Mouse (Mus musculus) hindbrain, embryonic 12.5 days (tissue): Measurements from ENCODE around the gene Sox5. TPM values are rescaled to one million over a fixed set of nuclear protein-coding genes. Genes with fewer than 3 reads are reported as not detected.

Experiments used
- ATAC-seq: fragments of 200-750 bp; cut with Nextera tagmentation; 2 replicates; pipeline ENCODE4 v1.8.0; 2017; ENCODE audit warnings: moderate TSS enrichment; ENCODE audit not compliant: low FRiP score
- H3K27ac ChIP-seq: fragments of 300-500 bp; sonication (generic); 2 replicates; pipeline ENCODE4 v1.5.1; 2016; ENCODE audit warnings: mild to moderate bottlenecking
- H3K27me3 ChIP-seq: fragments of 300-500 bp; sonication (generic); 2 replicates; pipeline ENCODE4 v1.6.1; 2016; ENCODE audit warnings: mild to moderate bottlenecking
- H3K36me3 ChIP-seq: fragments of 300-500 bp; sonication (generic); 2 replicates; pipeline ENCODE4 v1.6.1; 2016; ENCODE audit warnings: mild to moderate bottlenecking
- H3K4me1 ChIP-seq: fragments of 300-500 bp; sonication (generic); 2 replicates; pipeline ENCODE4 v1.6.1; 2016
- H3K4me2 ChIP-seq: fragments of 300-500 bp; sonication (generic); replicated peaks from 2 replicates; pipeline ENCODE4 v1.6.1; 2016; ENCODE audit warnings: mild to moderate bottlenecking
- H3K4me3 ChIP-seq: fragments of 300-500 bp; sonication (generic); 2 replicates; pipeline ENCODE4 v1.5.1; 2016; ENCODE audit warnings: mild to moderate bottlenecking
- H3K9ac ChIP-seq: fragments of 300-500 bp; sonication (generic); 2 replicates; pipeline ENCODE4 v1.6.1; 2016; ENCODE audit warnings: mild to moderate bottlenecking, moderate library complexity
- H3K9me3 ChIP-seq: fragments of 300-500 bp; sonication (generic); replicated peaks from 2 replicates; pipeline ENCODE4 v1.6.1; 2016; ENCODE audit warnings: mild to moderate bottlenecking
- WGBS: fragments of 180-500 bp; shearing (Covaris S2); methylation state at CpG from one replicate; pipeline ENCODE4 v1.1.7; 2016; 5-methylcytosine and 5-hydroxymethylcytosine counted together
- polyA plus RNA-seq: library from polyadenylated mRNA; unstranded; fragments of >200 nt; fragmentation: Nextera tagmentation; extraction: Ambion mirVana; gene quantifications from 2 replicates; pipeline ENCODE4 v1.2.1, GENCODE M21; 2016

Sox5 gene
- polyA plus RNA-seq, 1 experiment from 2014 or later = 49.1 TPM

DNA sequence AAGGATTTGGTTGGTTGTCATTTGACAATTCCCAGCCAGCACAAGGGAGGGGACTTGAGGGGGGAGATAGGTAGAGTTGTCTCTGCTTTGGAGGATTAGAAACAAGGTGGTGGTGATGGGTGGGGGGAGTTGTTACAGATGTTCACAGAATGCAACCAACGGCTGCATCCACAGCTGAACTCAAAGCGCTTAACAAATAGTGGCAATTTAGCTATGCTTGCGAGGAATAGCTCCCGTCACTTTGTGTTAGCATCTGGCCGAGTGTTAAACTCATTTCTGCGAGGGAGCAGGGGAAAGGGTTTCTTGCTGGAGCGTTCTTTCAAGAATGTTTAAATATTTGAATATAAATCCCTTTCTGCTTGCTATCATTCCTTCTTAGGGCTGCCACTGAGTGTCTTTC lies 921.7 kb downstream of the Sox5 start:
- WGBS = 90% methylated on average over 7 of the region's 7 CpGs
- Histone ChIP-seq H3K9me3 (no peaks in the 10 kb centered on the region), H3K27me3 (no peaks in the 10 kb centered on the region), H3K27ac (no peak overlapping the region), H3K4me1 (peaks cover 9% of the 10 kb centered on the region; the same call in 1 of the 2 replicates), H3K9ac (no peak overlapping the region), H3K4me2 (no peak overlapping the region), H3K36me3 (no peaks in the 10 kb centered on the region), H3K4me3 (no peak overlapping the region)
- no peak for ATAC-seq

DNA sequence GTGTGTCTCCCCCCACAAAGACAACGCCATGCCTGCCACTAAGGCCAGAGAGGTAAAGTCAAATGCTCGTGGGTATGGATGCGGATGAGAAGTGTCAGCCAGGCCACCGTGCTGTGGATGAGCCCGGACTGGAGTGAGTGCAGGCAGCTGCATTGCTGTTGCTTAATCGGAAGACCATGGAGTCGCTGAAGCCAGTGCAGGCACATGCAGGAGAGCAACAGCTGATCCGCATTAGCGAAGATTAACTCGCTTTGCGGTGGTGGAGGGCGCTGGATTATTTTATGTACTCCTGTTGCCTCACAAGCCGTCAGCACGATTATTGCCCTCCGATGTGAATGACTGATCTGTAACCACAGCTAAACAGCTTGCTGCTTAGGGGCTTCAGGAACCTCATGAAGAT lies 922.2 kb downstream of the Sox5 start:
- 84% methylated on average over 15 of the region's 15 CpGs for WGBS
- no peak overlapping the region for H3K4me2 ChIP-seq
- H3K27me3 ChIP-seq = no peaks in the 10 kb centered on the region
- H3K27ac ChIP-seq = no peak overlapping the region
- no peak for ATAC-seq
- H3K36me3 ChIP-seq = no peaks in the 10 kb centered on the region
- no peak overlapping the region for H3K9ac ChIP-seq
- H3K4me3 ChIP-seq = no peak overlapping the region
- peaks cover 9% of the 10 kb centered on the region; the same call in 1 of the 2 replicates for H3K4me1 ChIP-seq
- no peaks in the 10 kb centered on the region for H3K9me3 ChIP-seq

DNA sequence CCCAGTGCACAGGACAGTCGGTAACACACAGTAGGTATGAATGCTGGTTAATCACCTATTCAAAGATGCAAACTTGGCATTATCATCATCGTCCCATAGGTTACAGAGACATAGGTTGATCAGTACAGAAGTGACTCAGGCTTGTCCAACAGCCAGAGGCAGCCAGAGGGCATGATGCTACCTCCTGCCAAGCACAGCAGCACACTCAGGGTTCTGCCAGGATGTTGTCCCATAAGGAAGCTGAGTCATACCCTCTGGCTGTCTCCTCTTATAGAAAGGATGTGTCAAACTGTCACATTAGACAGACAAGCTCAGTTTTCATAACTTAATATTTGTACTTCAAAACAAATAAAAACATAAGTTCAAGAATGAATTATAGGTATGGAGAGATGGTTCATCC lies 923.2 kb downstream of the Sox5 start:
- Histone ChIP-seq H3K9me3 (no peaks in the 10 kb centered on the region), H3K4me1 (peaks cover 9% of the 10 kb centered on the region; the same call in 1 of the 2 replicates), H3K27me3 (no peaks in the 10 kb centered on the region), H3K4me3 (no peak overlapping the region), H3K9ac (no peak overlapping the region), H3K27ac (no peak overlapping the region), H3K4me2 (no peak overlapping the region), H3K36me3 (no peaks in the 10 kb centered on the region)
- 87% methylated on average over 2 of the region's 2 CpGs for WGBS
- ATAC-seq = no peak

DNA sequence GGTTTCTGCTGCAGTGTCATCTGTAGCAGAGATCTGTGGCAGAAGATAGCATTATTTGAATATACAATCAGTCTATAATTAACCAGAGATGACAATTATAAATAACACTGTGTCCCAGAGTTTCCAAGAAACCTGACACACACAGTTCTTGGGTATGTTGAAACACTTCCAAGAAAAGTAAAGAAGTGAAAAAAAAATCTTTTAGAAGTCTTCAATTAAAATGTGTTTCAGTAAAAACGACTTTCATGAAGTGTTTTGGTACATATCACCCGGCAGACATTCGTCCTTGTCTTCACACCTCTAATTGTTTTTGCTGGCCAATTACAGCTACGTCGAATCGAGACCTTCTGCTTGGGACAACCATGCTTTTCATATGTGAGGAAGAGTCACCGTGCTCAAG lies 924.4 kb downstream of the Sox5 start:
- no peaks in the 10 kb centered on the region for H3K9me3 ChIP-seq
- H3K27ac ChIP-seq = no peak overlapping the region
- H3K4me3 ChIP-seq = no peak overlapping the region
- H3K27me3 ChIP-seq = no peaks in the 10 kb centered on the region
- ATAC-seq = no peak
- H3K36me3 ChIP-seq = no peaks in the 10 kb centered on the region
- H3K4me1 ChIP-seq = peaks cover 9% of the 10 kb centered on the region; the same call in 1 of the 2 replicates
- 88% methylated on average over 7 of the region's 7 CpGs for WGBS
- H3K9ac ChIP-seq = no peak overlapping the region
- H3K4me2 ChIP-seq = no peak overlapping the region

DNA sequence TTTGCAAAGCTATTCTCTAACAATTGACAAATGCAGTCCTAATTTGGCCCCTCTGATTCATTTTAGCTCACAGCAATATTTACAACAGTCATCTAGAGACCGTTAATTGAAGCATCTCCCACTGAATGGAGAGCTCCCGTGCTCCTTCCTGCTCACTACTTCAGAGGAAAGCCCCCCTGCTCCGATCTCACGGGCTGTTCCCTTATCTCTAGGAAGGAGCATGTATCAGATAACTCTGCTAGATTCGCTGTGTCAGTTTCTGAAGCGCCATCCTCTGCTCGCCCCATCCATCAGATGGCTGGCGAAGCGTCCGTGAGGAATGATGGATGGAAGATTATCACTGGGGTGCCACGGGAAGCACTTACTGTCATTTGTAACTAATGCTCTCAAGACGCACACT lies 926.4 kb downstream of the Sox5 start:
- no peak overlapping the region for H3K9ac ChIP-seq
- H3K4me2 ChIP-seq = 0 out of 2 replicates have a peak overlapping the region, but pooled peaks have one; percentile 19
- H3K4me1 ChIP-seq = peaks cover 6% of the 10 kb centered on the region; the same call in 1 of the 2 replicates
- no peaks in the 10 kb centered on the region for H3K9me3 ChIP-seq
- H3K4me3 ChIP-seq = no peak overlapping the region
- H3K27me3 ChIP-seq = no peaks in the 10 kb centered on the region
- no peaks in the 10 kb centered on the region for H3K36me3 ChIP-seq
- peak; percentile 40; the same call in 1 of the 2 replicates for ATAC-seq
- H3K27ac ChIP-seq = peak overlapping the region; percentile 7; the same call in 1 of the 2 replicates
- 49% methylated on average over 12 of the region's 12 CpGs for WGBS

DNA sequence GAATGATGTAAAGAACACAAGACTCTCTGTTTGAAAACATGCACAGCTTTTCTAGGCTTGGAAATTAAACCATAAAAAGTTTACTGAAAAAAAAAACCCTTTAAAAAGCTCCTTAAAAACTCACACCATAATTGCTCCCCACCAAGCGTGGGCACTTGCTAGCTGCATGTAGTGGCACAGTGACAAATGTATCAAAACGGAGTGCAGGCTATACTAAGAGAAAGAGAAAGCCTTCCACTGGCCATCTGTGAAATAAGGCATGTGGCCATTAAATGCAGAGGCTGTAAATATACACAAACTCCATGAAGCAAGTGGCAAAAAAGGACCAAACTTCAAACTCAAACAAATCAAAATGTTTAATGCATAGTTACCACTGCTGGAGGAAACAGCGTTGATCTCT lies 927.7 kb downstream of the Sox5 start:
- Histone ChIP-seq H3K4me3 (no peak overlapping the region), H3K9ac (no peak overlapping the region), H3K4me1 (peaks cover 6% of the 10 kb centered on the region; the same call in 1 of the 2 replicates), H3K9me3 (no peaks in the 10 kb centered on the region), H3K36me3 (no peaks in the 10 kb centered on the region), H3K27ac (no peak overlapping the region), H3K4me2 (no peak overlapping the region), H3K27me3 (no peaks in the 10 kb centered on the region)
- WGBS = 86% methylated on average over 3 of the region's 3 CpGs
- ATAC-seq = no peak

DNA sequence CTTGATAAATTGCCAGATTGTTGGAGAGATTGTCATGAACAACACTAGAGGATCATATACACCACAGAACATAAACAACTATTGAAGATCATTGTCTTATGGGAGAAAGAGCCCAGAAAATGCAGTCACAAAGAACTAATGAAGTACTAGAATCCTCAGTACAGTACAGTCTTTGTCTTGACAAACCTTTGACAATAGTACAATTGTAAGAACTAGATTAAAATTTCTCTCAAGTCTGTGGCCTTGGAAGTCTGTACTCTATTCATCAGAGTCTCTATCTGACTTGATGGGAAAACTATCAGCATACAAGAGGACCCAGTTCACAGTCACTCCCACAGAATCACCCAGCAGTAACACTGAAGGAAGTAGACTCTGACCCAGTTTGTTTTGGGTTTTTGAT lies 936.0 kb downstream of the Sox5 start:
- no peak overlapping the region for H3K4me2 ChIP-seq
- no peaks in the 10 kb centered on the region for H3K9me3 ChIP-seq
- ATAC-seq = no peak
- no peaks in the 10 kb centered on the region for H3K4me1 ChIP-seq
- H3K36me3 ChIP-seq = 0 out of 2 replicates have a peak, but pooled peaks cover under 1% of the 10 kb centered on the region
- no peak overlapping the region for H3K9ac ChIP-seq
- H3K27me3 ChIP-seq = no peaks in the 10 kb centered on the region
- no peak overlapping the region for H3K4me3 ChIP-seq
- no peak overlapping the region for H3K27ac ChIP-seq

DNA sequence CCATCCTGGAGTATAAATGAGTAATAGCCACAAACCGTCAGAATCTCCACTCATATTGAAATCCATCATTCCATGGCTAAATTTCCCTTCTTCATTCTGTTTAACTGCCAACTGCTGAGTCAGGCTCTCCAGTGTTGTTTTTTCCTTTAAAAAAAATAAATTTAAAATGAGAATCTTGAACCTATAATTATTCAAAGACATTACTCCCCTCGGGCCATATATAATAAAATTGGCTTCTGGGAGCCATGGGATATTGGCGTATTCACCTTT lies 937.1 kb downstream of the Sox5 start:
- H3K4me2 ChIP-seq = no peak overlapping the region
- ATAC-seq = no peak
- H3K4me1 ChIP-seq = no peaks in the 10 kb centered on the region
- H3K27me3 ChIP-seq = no peaks in the 10 kb centered on the region
- H3K9me3 ChIP-seq = no peaks in the 10 kb centered on the region
- WGBS = 79% methylated on average over 3 of the region's 3 CpGs
- no peak overlapping the region for H3K27ac ChIP-seq
- no peak overlapping the region for H3K9ac ChIP-seq
- no peak overlapping the region for H3K4me3 ChIP-seq
- 0 out of 2 replicates have a peak, but pooled peaks cover 5% of the 10 kb centered on the region for H3K36me3 ChIP-seq

DNA sequence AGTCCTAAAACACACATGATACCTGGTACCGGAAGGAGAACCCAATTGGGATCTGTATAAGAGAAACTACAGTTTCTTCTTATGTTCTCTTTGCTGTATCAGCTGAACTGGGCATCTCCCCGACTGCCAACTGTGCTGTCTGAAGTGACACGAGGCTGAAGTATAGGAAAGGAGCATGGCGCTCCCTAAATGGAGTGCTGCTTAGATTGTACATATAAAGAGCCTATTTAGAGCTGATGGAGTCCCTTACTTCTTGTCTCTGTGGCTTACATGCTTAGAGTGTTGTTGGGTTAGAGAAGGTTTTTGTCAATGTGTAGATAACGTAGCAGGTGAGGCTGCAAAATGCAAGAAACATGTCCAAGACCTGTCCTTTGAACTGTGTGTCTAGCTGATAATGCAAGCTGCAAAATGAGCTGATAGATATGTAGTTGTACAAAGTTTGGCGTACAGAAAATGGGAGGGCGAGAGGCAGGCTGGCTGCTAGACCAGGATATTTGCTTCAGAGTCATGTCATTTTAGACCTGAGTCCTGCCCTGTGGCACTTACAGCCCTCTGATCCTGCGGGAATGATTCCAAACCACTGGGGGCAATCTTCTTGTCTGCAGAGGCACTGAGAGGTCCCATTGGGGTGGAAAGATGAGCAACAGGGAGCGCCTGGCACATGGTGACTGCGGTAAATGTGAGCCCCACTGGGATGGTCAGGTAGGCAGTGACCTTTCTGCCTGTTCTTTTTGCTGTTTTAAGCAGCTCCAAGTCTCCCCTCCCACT lies 937.7 kb downstream of the Sox5 start:
- WGBS = 86% methylated on average over 10 of the region's 10 CpGs
- no peak overlapping the region for H3K9ac ChIP-seq

DNA sequence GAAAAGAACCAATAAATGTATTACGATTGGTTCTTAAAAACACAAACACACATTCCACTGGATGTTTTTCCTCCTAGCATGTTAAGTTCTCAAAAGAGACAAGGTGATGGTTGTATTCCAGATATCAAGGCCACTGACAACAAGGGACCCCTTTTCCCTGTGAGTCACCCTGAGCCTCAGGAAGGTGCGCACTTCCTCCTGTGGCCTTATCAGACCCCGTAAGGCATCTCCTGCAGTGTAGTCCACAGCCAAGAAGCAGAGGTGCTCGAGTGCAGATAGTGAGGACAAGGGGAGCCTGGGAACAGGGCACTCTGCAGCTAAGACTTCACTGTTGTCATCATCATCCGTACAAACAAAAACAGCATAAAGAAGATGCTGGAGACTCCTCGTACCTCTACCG lies 939.8 kb downstream of the Sox5 start:
- H3K9ac ChIP-seq = no peak overlapping the region
- ATAC-seq = no peak
- no peaks in the 10 kb centered on the region for H3K4me1 ChIP-seq
- no peak overlapping the region for H3K4me2 ChIP-seq
- H3K27ac ChIP-seq = no peak overlapping the region
- 0 out of 2 replicates have a peak, but pooled peaks cover 5% of the 10 kb centered on the region for H3K36me3 ChIP-seq
- H3K4me3 ChIP-seq = no peak overlapping the region
- no peaks in the 10 kb centered on the region for H3K9me3 ChIP-seq
- 92% methylated on average over 7 of the region's 7 CpGs for WGBS
- no peaks in the 10 kb centered on the region for H3K27me3 ChIP-seq

More for the DNA sequence above, 937.7 kb downstream of the Sox5 start:
- Histone ChIP-seq H3K4me1 (no peaks in the 10 kb centered on the region), H3K27me3 (no peaks in the 10 kb centered on the region), H3K27ac (no peak overlapping the region), H3K36me3 (0 out of 2 replicates have a peak, but pooled peaks cover 5% of the 10 kb centered on the region), H3K4me3 (no peak overlapping the region), H3K9me3 (no peaks in the 10 kb centered on the region), H3K4me2 (no peak overlapping the region)
- ATAC-seq = no peak

DNA sequence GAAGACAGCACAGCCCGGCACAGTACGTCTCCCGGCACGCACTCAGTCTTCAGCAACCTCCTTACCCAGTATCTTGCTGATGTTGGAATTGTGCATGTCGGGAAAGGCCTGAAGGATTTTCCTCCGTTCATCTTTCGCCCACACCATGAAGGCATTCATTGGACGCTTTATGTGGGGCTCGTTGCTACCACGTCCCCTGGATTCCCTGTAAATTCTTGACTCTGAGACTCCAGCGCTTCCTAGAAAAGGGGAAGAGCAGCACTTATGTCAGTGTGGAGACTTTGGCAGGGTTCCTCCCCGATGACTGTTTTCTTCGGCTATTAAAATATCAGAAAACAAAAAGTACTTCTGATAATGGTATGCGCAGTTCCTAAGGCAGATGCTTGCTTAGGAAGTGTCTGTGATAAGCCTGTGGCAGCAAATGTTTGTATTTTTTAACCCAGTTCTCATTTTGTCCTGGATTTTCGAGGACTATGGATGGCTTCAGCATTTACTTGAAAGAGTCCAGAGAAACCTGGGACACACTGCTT lies 940.6 kb downstream of the Sox5 start:
- no peaks in the 10 kb centered on the region for H3K9me3 ChIP-seq
- H3K36me3 ChIP-seq = 0 out of 2 replicates have a peak, but pooled peaks cover 5% of the 10 kb centered on the region
- no peak overlapping the region for H3K9ac ChIP-seq
- no peaks in the 10 kb centered on the region for H3K4me1 ChIP-seq
- H3K27ac ChIP-seq = no peak overlapping the region
- ATAC-seq = no peak
- H3K4me2 ChIP-seq = no peak overlapping the region
- H3K27me3 ChIP-seq = no peaks in the 10 kb centered on the region
- H3K4me3 ChIP-seq = no peak overlapping the region
- 92% methylated on average over 15 of the region's 15 CpGs for WGBS

DNA sequence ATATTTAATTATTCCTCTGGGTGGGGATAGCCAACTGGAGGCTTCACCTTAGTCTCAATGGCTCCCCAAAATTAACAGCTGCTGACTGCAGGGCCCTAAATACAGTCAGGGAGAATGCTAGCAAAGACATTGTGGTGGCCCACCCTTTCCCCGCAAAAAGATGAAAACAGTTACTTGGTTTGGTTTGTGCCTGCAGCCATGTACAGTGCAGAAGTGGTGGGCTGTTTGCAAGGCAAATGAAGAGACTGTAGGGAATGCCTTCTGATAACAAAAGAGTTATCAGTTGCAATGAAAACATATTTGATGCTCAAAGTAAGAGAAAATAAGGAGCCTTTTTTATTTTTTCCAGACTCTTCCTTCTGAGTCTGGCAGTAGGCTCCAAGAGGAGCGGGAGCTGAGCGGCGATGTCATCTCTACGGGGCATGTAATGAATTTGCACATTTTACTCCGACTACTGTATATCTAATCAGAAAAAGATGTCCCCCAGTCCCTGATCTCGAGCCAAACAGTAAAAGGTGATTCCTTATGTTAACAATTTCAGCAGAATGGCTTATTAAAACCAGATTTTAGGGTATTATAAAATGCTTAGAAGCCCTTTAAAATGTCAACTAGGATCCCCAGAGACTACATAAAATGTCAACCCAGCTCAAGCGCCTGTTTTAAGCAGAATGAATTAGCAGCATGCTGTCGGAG lies 943.2 kb downstream of the Sox5 start:
- Histone ChIP-seq H3K4me2 (no peak overlapping the region), H3K27me3 (no peaks in the 10 kb centered on the region), H3K4me1 (no peaks in the 10 kb centered on the region), H3K36me3 (peaks cover 23% of the 10 kb centered on the region), H3K9me3 (no peaks in the 10 kb centered on the region), H3K9ac (no peak overlapping the region), H3K27ac (0 out of 2 replicates have a peak overlapping the region, but pooled peaks have one; percentile 30), H3K4me3 (no peak overlapping the region)
- WGBS = 63% methylated on average over 9 of the region's 9 CpGs
- no peak for ATAC-seq
